Mouse (Mus musculus) thymus, postnatal 14 days (tissue): ENCODE results near the gene Eif4e.
"Not testable (repeated sequence)": the region's sequence is repeated elsewhere in the genome, so short reads cannot be mapped to it uniquely, and the experiment has no call there.

ENCODE experiments used
- DNase-seq: peaks from one replicate; pipeline ENCODE4 v3.0.0; 2021

Gene Eif4e

DNA sequence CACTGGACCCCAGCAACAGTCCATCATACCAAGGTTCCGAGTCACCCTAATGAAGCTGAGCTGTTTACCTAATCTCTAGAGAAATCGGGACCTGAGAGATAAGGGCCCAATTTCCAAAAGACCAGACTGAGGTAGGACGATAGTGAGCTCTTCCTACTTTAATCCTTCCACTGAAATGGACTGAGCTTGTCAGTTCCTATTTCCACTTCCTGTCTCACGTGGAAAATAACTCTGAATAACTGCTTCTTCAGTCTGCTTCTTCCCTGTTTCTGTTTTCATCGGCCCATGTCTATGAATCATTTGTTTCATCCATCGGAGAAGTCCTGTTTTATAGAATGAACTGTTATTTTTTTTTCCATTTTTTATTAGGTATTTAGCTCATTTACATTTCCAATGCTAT, 6.8 kb upstream of the Eif4e start:
- no peak for DNase-seq

DNA sequence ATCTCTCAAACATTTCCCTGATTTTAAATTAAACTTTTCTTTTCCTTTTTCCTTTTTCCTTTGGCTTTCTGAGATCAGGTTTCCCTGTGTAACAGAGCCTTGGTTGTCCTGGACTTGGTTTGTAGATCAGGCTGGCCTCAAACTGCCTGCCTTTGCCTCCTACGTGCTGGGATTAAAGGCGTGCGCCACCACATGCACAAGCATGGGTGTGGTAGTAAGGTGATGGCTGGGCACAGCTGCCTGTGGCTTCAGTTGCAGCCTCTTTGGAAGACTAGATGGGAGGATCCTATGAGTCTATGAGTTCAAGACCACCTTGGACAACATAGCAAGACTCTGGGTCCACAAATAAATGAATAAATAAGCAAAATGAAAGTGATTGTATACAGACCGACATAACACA, 2.0 kb upstream of the Eif4e start:
- no peak for DNase-seq

DNA sequence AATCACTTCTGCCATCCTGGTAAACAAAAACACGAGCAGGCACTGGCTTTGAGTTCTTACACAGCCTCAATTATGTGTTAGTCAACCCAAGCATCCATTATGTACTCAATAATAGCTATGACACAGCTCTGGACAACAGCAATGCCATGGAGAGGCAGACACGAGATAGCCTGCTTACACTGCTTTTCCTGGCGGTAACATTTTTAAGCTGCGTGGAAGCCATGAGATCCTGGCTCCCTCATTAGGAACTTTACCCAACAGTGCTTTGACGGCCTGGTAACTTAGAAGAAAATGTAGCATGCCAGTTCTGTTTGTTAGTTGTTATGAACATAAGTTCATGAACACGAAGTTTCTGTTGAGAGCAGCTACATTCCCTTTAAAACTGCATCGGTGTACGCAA, 485 bp upstream of the Eif4e start:
- DNase-seq, result no peak

GRCm38 (mm10) chr3:138526916-138527666, 1.1 kb downstream of the Eif4e start:
- DNase-seq, result peak; percentile 98

DNA sequence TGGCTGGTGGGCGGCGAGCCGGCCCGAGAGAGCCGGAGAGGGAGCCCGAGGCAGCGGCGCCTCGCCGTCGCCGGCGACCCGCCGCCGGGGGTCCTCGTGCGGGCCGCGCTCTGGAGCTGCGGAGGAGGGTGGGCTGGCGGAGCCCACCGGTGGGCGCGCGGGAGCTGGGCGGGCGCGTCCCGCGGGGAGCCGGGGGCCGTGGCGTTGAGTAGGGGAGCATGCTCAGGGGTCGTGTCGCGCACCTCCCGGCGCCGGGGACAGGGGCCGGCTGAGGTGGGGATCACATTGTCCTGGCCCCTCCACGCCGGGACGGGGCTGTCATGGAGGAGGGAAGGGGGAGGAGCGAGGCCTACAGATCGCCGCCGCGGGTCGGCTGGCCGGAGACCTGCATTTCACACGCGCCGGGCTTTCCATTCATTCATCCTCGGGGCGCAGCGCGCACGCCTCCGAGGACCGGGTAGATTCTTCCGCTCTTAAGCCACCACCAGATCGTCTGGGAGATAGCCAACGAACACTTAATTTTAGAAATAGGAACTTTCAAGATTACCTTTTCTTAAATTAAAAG, 1.8 kb downstream of the Eif4e start:
- DNase-seq, result peak; percentile 72

DNA sequence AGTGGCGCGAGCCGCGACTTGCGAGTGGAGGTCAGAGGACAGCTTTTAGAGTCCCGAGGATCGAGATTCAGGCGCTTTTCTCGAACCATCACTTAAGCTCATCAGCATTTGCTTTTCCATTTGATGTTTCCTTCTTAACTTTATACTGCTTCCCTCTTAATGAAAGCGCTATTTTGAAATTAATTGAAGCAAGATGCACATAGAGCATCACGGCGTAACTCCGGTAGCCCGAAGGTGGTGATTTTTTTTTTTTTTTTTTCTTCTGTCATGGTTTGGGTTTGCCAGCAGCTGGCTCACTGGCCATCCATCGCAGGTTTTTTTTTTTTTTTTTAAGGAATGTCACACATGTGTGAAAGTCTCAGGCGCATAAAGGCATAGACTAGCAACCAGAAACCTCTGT, 2.3 kb downstream of the Eif4e start:
- no peak for DNase-seq

- no peak for DNase-seq
Observed at GRCm38 (mm10) chr3:138530578-138531478, 4.8 kb downstream of the Eif4e start.

DNA sequence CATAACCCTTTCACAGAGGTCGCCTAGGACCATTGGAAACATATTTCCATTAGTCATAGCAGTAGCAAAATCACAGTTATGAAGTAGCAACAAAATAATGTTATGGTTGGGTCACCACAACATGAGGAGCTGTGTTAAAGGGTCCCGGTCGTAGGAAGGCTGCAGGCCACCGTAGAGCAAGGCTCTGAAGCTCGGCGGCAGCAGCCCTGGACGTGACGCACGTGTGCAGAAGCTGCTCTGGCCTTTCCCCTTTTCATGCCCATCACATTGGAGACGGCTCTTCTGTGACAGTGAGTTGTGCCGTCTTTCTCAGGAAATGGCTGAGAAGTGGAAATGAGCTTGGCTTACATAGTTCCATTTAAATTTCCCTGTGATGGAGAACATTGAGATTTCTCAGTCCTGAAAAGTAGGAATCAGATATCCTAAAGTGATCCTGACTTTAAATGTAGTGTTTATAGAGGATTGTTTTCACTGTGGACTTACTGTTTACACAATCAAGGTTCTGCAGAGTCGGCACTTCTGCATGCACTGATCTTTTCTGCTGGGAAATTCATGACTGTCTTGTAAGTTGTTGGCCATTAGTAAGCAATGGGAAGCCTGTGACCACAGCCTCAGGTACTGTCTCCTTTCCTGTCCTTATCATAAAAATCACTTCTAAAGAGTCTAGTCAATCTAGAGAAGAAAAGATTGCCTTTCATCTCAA, 5.7 kb downstream of the Eif4e start:
- no peak for DNase-seq

DNA sequence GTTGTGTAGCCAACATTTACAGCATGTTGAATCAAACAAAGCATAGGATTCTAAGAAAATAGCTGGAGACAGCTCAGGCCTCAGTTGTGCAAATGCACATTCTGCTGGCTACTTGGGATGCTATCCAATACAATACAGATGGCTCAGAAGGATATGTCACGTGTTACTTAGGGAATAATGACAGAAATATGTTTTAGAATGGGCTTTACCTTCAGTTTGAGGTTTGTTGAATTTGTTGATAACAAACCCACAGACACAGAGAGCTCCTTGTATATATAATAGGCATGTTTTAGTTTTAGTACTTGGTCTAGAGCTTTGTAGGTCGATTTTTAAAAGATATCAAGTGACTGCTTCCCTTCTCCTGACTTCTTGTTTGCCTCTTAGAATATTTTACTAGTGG, 6.8 kb downstream of the Eif4e start:
- no peak for DNase-seq

GRCm38 (mm10) chr3:138536031-138536430, 10.1 kb downstream of the Eif4e start:
- no peak for DNase-seq

GRCm38 (mm10) chr3:138542621-138543020, 16.6 kb downstream of the Eif4e start:
- no peak for DNase-seq

- DNase-seq, result no peak
Observed at GRCm38 (mm10) chr3:138544117-138544516, 18.1 kb downstream of the Eif4e start.

DNA sequence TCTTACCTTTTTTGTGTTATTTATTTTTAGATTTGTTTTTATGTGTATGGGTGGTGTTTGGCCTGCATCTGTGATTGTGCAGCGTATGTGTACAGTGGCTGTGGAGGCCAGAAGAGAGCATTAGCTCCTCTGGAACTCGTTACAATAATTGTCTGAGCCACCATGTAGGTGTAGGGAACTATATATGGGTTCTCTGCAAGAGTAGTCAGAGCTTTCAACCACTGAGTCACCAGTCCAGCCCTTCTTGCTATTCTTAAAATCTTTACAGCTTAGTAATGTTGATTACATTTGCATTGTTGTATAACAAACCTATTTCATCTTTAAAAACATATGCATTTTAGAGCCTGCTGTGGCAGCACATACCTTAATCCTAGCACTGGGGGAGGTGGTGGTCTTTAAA, 20.7 kb downstream of the Eif4e start:
- no peak for DNase-seq

DNA sequence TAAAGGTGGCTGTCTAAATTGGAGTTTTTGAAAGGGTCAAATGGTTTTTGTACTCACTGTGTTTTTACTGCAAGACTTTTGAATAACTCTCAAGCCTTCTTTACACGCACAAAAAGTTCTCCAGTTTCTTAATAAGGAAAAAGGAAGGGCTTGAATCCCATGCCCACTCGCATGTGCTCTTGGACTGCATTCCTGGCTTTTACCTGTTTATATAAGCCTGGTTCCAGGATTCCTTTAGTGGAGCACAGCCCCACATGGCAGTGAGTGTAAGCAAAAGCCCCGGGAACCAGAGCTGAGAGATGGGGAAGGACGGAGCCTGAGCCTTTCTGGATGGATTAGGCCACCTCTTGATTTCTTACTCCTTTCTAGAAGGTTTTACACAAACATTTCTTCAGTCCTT, 23.1 kb downstream of the Eif4e start:
- DNase-seq, result no peak

DNA sequence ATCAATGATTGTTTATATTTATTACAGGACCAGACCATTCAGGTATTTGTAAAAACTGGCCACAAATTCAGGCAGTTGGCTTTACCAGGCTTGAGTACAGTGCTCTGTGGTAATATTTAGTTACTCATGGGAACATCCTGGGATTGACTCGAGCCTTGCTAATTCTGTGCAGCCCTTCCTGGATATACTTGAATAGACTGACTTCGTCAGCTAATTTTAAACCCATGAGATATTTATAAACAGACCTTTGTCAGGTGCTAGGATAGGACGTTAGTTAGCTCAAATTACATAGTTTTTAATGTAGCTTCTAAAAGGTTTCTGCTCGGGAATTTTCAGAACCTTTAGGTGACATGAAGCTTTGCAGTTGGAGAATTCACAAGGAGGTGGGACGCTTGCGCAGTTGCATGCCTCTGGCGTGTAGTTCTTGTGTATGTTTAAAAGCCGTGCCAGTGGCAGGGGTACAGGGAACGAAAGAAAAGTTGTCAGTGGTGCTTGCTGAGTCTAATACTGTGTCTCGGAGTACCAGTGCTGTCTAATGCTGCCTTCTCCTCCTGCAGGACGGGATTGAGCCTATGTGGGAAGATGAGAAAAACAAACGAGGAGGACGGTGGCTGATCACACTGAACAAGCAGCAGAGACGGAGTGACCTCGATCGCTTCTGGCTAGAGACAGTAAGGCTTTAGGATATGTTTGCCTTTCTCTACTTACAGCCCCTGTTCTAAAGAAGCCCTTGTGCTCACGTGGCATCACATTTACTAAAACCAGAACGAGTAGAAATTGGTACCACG, 24.6 kb downstream of the Eif4e start:
- no peak for DNase-seq

DNA sequence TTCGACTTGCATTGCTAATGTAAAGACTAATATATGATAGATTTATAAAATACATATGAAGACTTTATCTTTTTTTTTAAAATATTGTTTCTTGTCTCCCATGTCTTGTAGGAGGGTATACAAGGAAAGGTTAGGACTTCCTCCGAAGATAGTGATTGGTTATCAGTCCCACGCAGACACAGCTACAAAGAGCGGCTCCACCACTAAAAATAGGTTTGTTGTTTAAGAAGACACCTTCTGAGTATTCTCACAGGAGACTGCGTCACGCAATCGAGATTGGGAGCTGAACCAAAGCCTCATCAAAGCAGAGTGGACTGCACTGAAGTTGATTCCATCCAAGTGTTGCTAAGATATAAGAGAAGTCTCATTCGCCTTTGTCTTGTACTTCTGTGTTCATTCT, 29.3 kb downstream of the Eif4e start:
- not testable (repeated sequence) for DNase-seq

DNA sequence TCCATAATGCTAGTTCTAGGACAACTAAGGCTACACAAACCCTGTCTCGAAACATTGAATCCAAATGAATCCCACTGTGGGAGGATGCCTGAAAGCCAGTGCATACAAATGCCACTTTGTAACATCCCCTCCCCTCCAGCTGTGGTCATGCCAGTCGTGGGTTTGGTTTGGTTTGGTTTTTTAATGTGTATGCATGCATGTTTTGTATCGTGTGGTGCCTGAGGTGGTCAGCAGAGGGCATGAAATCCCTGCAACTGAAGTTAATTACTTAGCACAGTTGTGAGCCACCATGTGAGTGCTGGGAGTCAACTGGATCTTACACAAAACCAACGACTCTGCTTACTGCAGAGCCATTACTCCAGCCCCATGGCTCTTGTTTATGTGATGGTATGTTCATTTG, 32.5 kb downstream of the Eif4e start:
- DNase-seq, result no peak

DNA sequence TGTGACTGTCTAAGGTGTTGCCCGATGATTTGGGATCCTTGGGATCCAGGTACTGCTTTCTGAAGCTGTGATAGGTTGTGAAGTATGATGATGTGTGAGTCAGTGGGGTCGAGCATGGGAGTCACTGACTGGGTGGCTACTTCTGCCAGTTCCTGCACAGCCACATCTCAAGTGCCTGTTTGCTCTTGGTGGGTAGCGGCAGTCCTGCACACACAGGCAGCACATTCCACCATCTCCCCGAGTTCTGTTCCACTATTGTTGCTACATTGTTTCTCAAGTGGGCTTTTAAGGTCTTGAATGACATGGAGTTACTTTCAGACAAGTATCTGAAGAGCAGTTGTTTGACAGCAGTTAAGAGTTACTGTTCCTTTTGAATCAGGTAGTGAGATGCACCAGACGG, 34.3 kb downstream of the Eif4e start:
- no peak for DNase-seq

GRCm38 (mm10) chr3:138560886-138561285, 34.9 kb downstream of the Eif4e start:
- no peak for DNase-seq

GRCm38 (mm10) chr3:138578867-138579266, 52.9 kb downstream of the Eif4e start:
- no peak for DNase-seq

- DNase-seq, result no peak
Observed at GRCm38 (mm10) chr3:138586213-138586612, 60.2 kb downstream of the Eif4e start.

- no peak for DNase-seq
Observed at GRCm38 (mm10) chr3:138587137-138587536, 61.2 kb downstream of the Eif4e start.
